17 mouse cellular contexts compared by ENCODE assay signal in genomic region chr12:69858847-69859246, GRCm38 (mm10). TPM values are rescaled to one million over a fixed set of nuclear protein-coding genes. Genes with fewer than 3 reads are reported as not detected.
A peak's percentile ranks its signal among the peaks of the same experiment; 100 is the strongest.
DNase-seq lines count a peak whose midpoint lies in the region; ATAC-seq lines count a peak whose summit lies in the region.
"Had no signal": no experiment of that assay in that cellular context is flagged by ENCODE, and none has a peak within 500 bp of the region (broad histone marks: within the 10 kb centered on the region; RNA-seq: fewer than 3 reads in every experiment).

No protein-coding gene starts in this region.

- H3K9me3 ChIP-seq in heart, embryonic 12.5 days (replicated peaks): no peaks in the 10 kb centered on the region
- no peaks in the 10 kb centered on the region for H3K9me3 ChIP-seq in liver, embryonic 16.5 days (replicated peaks; ENCODE audit: control insufficient read depth, low read length)
- H3K9me3 ChIP-seq: embryonic facial prominence, embryonic 13.5 days; forebrain, embryonic 10.5 days; midbrain, embryonic 13.5 days had no signal

- peaks cover 23% of the 10 kb centered on the region for H3K36me3 ChIP-seq in heart, embryonic 12.5 days
- peaks cover 8% of the 10 kb centered on the region for H3K36me3 ChIP-seq in liver, embryonic 16.5 days (ENCODE audit: control insufficient read depth, insufficient read depth)

- no peak overlapping the region for H3K4me3 ChIP-seq in heart, embryonic 12.5 days
- peak overlapping the region; percentile 8; the same call in 1 of the 2 replicates for H3K4me3 ChIP-seq in liver, embryonic 16.5 days (ENCODE audit: low read depth, low read length)
- H3K4me3 ChIP-seq: embryonic facial prominence, embryonic 13.5 days; forebrain, embryonic 10.5 days; layer of hippocampus, adult 2 months; midbrain, embryonic 13.5 days; neural tube, embryonic 13.5 days had no signal

- DNase-seq in heart, postnatal 25 days (ENCODE audit: low spot score): no peak
- DNase-seq in c-Kit-negative CD71-positive TER-119-positive erythroid progenitor cells, embryonic 14.5 days (ENCODE audit: low read depth, low spot score): peak; percentile 48
- DNase-seq in ovary, postnatal 36 days (ENCODE audit: low spot score): no peak
- DNase-seq in right cerebral cortex, postnatal 4 days: no peak
- DNase-seq: adrenal gland, postnatal 36 days; kidney, adult 8-10 months; kidney, postnatal 14 days; thymus, postnatal 36 days had no signal

- H3K4me2 ChIP-seq in heart, embryonic 12.5 days: peak overlapping the region; percentile 35
- H3K4me2 ChIP-seq in liver, embryonic 16.5 days (ENCODE audit: low read depth, low read length): peak overlapping the region; percentile 46
- H3K4me2 ChIP-seq: embryonic facial prominence, embryonic 13.5 days; hindbrain, embryonic 14.5 days; midbrain, embryonic 13.5 days; neural tube, embryonic 13.5 days had no signal

- H3K27ac ChIP-seq in heart, embryonic 12.5 days (ENCODE audit: poor library complexity, severe bottlenecking): no peak overlapping the region
- H3K27ac ChIP-seq in liver, embryonic 16.5 days (ENCODE audit: low read length): peak overlapping the region; percentile 80
- H3K27ac ChIP-seq: embryonic facial prominence, embryonic 13.5 days; forebrain, embryonic 10.5 days; hindbrain, embryonic 14.5 days; layer of hippocampus, adult 2 months; midbrain, embryonic 13.5 days; neural tube, embryonic 13.5 days had no signal

- 11% methylated on average over 4 of the region's 4 CpGs for WGBS in heart, embryonic 12.5 days
- 44% methylated on average over 4 of the region's 4 CpGs for WGBS in liver, embryonic 16.5 days (ENCODE audit: insufficient replicate concordance)

- ATAC-seq in heart, embryonic 12.5 days (ENCODE audit: insufficient number of reproducible peaks, low FRiP score): peak; percentile 48; the same call in 1 of the 2 replicates
- peak; percentile 88 for ATAC-seq in erythroid progenitor cell, adult 5-6 weeks (replicated peaks; ENCODE audit: low FRiP score, poor library complexity, severe bottlenecking)
- ATAC-seq in liver, embryonic 16.5 days (ENCODE audit: low read depth): peak; percentile 83
- ATAC-seq: midbrain, embryonic 13.5 days had no signal

- H3K9ac ChIP-seq in heart, embryonic 12.5 days: no peak overlapping the region
- H3K9ac ChIP-seq in liver, embryonic 16.5 days (ENCODE audit: low read depth, low read length): peak overlapping the region; percentile 35; the same call in 1 of the 2 replicates
- H3K9ac ChIP-seq: embryonic facial prominence, embryonic 13.5 days; hindbrain, embryonic 14.5 days; midbrain, embryonic 13.5 days; neural tube, embryonic 13.5 days had no signal

- no peaks in the 10 kb centered on the region for H3K27me3 ChIP-seq in heart, embryonic 12.5 days (replicated peaks)
- no peaks in the 10 kb centered on the region for H3K27me3 ChIP-seq in liver, embryonic 16.5 days (ENCODE audit: control insufficient read depth, insufficient read depth, low read depth, low read length)
- H3K27me3 ChIP-seq: embryonic facial prominence, embryonic 13.5 days; midbrain, embryonic 13.5 days; neural tube, embryonic 13.5 days had no signal

- peaks cover 22% of the 10 kb centered on the region for H3K4me1 ChIP-seq in heart, embryonic 12.5 days (replicated peaks)
- H3K4me1 ChIP-seq in liver, embryonic 16.5 days (ENCODE audit: control insufficient read depth, low read depth, low read length): peaks cover 27% of the 10 kb centered on the region
- H3K4me1 ChIP-seq: forebrain, embryonic 10.5 days; midbrain, embryonic 13.5 days; neural tube, embryonic 13.5 days had no signal

- intact Hi-C loops in heart, postnatal 25 days (cut with DNase I): no loop called here

RNA-seq across cellular contexts. Expression of gene Atl1, which starts 33.6 kb away (rescaled TPM):
- polyA plus RNA-seq in heart, embryonic 12.5 days (2016; fragmentation: Nextera tagmentation; extraction: Ambion mirVana): 8.0 and 9.5 TPM in 2 replicates
- 1 to 10 TPM; 2.6 to 4.0 TPM for total RNA-seq in heart, postnatal 25 days (2021)
- total RNA-seq in erythroid progenitor cell, adult 5-6 weeks (2015; ENCODE audit: low replicate concordance): 6.1 and 12.6 TPM in 2 replicates
- 11.7 and 25.8 TPM in 2 replicates for total RNA-seq in erythroid progenitor cell, adult 5-6 weeks (2017; ENCODE audit: low replicate concordance)
- 1.4 TPM in 2 replicates for polyA plus RNA-seq in liver, embryonic 16.5 days (2015; fragmentation: Nextera tagmentation; extraction: Ambion mirVana)

RNA-seq across cellular contexts. Expression of gene Map4k5, which starts 34.2 kb away (rescaled TPM):
- 43.4 and 44.8 TPM in 2 replicates for polyA plus RNA-seq in heart, embryonic 12.5 days (2016; fragmentation: Nextera tagmentation; extraction: Ambion mirVana)
- total RNA-seq in heart, postnatal 25 days (2021): 10 to 100 TPM; 22.2 to 24.5 TPM
- total RNA-seq in erythroid progenitor cell, adult 5-6 weeks (2015; ENCODE audit: low replicate concordance): 202 and 224 TPM in 2 replicates
- total RNA-seq in erythroid progenitor cell, adult 5-6 weeks (2017; ENCODE audit: low replicate concordance): 300 and 358 TPM in 2 replicates
- polyA plus RNA-seq in liver, embryonic 16.5 days (2015; fragmentation: Nextera tagmentation; extraction: Ambion mirVana): 23.8 and 24.6 TPM in 2 replicates

Comparison
In these comparisons a context has a peak if more than half of its experiments do, and no peak if none do; other contexts are left out.
1. RNA of gene Map4k5, which starts 34.2 kb away (total RNA-seq): 202 to 358 TPM in erythroid progenitor cell, adult 5-6 weeks; 22.2 to 24.5 TPM in heart, postnatal 25 days; every median in the first group is over 4 times any median in the second.
2. Peak in every context shown above with its lines, with median percentiles within 50 percentile points of each other: ATAC-seq.